Mouse (Mus musculus) right cerebral cortex, adult 18-20 months (tissue): ENCODE results near the gene Slc6a13.

ENCODE experiments used
- DNase-seq: peaks from one replicate; pipeline ENCODE4 v3.0.0; 2022; ENCODE audit warnings: mixed read lengths

Slc6a13 gene

DNA sequence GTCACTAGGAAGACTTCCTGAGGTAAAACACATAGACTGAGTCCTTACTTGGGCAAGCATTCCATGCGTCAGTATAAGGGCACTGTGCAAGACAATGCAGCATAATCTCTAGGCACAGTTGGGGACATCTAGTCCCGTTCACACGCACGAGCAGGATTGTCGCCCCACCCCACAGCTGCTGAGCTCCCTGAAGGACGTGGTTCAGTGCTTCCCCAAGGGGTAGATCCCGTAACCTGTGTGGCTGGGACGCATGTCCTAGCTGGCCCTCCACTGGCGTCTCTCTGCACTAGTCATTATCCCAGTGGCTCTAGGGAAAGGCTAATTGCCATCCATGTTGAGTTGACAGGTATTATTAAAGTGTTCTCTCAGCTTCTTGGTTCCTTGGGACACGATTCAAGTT is 82.0 kb downstream of the Slc6a13 start:
- DNase-seq: no peak

DNA sequence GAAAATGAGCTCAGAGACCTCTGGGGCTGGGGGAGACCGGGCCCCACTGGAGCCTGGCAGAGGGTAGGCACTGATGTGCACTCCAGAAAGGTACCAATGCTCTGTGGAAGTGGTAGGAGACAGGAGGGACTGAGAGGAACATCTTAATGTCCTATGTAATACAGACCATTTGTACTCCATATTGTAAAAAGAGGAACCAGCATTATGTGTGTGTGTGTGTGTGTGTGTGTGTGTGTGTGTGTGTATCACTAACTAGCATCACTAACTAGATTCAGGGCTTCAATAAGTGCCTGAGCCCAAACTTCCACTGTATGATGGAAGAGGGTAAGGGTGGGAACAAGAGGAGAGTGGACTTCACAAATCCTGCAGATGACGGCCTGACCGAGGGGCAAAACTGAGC is 85.4 kb downstream of the Slc6a13 start:
- DNase-seq: no peak
